Mouse (Mus musculus): ENCODE results near the gene Gm49486.
"Not testable (repeated sequence)": the region's sequence is repeated elsewhere in the genome, so short reads cannot be mapped to it uniquely, and the experiment has no call there.

Gm49486 gene

GRCm38 (mm10) chr15:79225780-79226179, 3.4 kb upstream of the Gm49486 start:
- DNase-seq (ENCODE audit: low spot score in 2 of 2) = not testable (repeated sequence)

- no peak for DNase-seq (ENCODE audit: low spot score in 2 of 2)
Observed at GRCm38 (mm10) chr15:79235268-79235667, 6.1 kb downstream of the Gm49486 start.

DNA sequence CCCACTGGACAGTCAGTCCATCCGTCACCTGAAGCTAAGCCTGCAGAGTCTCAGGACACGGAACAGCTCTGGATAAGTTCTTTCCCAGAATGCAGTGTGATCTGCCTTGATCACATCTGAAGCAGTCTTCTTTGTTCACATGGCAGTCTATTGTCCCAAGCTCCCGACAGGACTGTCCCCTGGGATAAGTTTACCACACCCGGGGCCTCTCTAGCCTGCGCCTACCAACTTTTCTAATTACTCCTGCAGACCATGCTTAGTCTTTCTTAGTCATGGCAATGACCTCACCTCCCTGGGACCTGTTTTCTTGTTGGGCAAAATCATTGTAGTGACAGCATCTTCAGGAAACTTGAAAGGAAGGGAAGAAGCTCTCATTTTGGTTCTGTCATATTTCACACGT, 8.8 kb downstream of the Gm49486 start:
- DNase-seq (ENCODE audit: low spot score in 2 of 2) = no peak

DNA sequence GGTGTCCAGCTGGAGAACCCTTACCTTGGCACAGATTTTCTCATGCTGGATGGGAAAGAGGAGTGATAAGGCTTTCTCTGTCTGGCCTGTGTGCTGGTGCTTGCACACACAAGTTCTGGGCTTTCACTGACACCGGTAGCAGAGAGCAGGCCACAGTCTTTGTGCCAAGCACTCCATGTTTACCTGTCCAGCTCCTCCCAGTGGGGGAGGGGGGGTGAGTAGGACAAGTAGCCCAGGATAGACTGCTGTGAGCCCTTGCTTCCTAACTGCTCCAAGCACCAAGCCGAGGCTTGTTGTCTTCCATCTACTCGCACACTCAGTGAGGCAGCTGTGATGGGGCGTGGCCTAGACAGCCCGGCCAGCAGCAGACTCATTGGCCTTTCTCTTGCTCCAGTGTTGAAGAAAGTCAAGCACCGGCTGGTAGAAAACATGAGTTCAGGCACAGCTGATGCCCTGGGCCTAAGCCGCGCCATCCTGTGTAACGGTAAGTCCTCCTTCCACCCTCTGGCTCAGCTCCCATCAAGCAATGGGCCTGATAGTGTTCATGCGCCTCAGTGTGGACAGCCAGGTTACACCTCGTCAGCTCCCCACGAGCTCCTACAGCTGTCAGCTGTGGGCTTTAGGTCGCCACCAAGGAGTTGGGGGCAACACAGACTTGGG, 13.5 kb downstream of the Gm49486 start:
- DNase-seq (ENCODE audit: low spot score in 2 of 2) = no peak

- peak; percentile 90 for DNase-seq (ENCODE audit: low spot score in 2 of 2)
Observed at GRCm38 (mm10) chr15:79243234-79244042, 14.2 kb downstream of the Gm49486 start.

DNA sequence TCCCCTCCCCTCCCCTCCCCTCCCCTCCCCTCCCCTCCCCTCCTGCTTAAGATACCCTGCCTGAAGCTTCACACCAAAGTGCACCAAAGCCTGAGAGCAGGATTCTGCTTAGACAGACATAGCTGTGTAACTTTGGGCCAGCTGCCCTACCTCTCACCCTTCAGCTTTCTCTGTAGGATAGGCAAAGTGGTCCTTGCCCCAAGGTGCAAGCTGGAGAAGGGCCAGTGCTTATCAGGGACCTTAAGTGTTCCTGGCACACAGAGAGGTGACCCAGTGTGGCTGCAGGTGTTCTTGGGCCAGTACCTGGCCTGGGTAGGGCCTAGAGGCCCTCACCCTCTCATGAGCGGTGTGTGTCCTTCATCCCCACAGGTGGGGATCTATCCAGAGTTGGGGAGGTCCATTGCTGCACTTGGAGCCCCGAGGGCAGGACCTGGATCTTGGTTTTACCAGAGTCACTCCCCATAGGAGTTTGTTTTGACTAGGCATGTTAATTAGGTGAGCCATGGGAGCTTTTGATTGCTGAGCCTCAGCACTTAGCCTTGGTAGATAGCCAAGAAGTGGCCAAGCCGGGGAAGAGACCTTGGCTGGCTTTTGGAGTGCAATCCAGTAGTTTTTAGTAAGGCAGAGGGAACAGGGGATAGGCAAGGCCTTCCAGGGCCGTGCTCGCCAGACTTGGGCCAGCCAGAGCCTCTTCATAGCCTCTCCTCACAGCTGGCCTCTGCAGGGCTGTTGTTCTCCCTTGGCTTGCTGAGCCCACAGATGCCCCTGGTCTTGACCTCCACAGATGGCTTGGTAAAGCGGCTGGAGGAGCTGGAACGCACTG, 15.1 kb downstream of the Gm49486 start:
- no peak for DNase-seq (ENCODE audit: low spot score in 2 of 2)

DNA sequence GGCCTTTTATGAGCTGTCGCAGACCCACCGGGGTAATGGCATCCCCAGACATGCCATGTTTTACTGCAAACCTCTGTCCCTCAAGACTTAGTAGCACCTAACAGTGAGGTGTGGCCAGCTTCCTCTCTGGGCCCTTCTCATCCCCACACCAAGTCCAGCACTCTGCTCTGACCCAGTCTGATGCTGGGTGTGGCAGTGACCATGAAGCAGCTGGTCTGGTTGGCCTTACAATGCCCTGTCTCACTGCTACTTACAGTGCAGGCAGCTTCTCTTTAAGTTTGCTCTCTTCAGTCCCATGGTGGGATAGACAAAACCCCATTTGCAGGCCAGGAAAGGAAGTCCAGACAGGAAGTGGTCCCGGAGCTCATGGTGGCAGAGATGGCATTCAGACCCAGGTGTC, 16.1 kb downstream of the Gm49486 start:
- DNase-seq (ENCODE audit: low spot score in 2 of 2) = no peak

DNA sequence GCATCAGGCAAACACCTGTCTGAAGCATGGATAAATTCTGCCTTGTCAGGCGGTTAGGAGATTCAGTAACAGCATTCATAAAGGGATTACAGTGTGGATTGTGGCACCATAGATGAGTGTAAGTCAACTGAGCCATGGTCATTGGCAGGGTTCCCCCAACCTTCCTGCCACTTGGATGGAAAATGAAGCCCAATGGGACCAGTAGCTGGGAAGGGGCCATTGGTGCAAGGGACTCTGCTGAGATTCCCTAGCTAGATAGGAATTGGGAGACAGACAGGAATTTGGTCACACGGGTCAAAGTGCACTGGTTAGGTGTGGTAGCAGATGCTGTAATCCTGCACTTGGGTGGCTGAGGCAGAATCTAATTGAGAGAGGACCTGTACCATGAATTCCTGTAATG, 21.0 kb downstream of the Gm49486 start:
- DNase-seq (ENCODE audit: low spot score in 2 of 2) = no peak

DNA sequence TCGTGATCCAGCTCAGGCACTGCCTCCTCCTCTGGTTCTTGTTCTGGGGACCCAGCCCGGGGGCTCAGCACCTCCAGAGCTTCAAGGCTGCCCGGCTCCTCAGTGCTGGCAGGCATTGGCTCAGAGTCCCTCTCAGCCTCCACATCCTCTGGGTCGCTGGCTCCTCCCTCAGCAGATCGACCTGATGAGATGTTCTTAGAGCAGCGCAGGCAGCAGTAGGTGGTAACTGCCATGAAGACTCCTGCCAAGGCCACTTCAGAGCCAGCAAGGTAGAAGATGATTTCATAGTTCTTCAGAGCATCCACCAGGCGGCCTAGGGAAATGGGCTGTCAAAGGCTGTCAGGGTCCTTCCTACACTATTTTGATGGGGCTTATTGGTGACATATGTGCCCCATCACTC, 22.0 kb downstream of the Gm49486 start:
- no peak for DNase-seq (ENCODE audit: low spot score in 2 of 2)

DNA sequence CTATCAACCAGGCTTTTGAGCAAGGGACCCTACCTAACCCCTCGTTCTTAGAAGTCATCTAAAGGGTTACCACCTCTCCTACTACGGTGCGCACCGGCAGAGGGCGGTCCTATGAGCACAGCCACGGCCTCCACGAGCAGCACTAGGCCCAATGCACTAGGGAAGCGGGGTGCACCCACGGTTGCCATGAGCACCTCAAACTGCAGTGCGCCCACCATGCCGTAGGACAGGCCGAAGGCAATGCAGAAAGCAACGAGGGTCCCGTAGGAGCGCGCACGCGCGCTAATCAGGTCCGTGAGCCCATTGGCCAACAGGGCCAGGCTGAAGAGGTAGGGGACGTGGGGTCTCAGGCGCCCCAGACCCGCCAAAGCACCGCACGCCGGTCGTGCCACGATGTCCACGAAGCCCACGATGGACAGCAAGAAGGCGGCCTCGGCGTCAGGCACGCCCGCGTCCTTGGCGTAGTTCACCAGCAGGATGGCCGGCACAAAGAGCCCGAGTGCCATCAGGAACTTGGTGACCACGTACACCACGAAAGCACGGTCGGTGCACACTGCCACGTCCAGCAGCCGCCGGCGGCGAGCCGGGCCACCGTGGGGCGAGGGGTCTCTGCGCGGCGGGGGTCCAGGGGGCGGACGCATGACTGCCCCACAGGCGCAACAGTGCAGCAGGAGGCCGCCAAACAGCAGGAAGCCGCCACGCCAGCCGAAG, 22.7 kb downstream of the Gm49486 start:
- DNase-seq (ENCODE audit: low spot score in 2 of 2) = peak in 1 of 2 experiments; percentile 52

GRCm38 (mm10) chr15:79252580-79252979, 23.4 kb downstream of the Gm49486 start:
- no peak for DNase-seq (ENCODE audit: low spot score in 2 of 2)

DNA sequence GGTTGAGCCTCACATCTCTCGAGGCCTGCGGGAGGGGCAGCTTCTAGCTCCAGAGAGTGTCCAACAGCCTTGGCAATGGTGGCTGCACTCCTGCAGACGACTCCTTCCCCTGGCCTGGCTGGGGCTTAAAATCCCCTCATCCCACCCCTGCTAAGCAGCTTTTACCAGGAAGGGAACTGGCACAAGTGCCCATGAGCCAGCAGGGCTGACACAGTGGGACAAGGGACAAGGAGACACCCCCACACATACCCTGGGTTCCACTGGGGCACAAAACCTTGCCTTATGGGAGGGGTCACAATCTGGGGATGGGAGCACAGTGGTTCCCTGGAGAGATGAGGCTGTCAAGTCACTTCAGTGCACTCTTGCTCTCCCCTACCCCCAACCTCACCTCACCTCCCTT, 25.5 kb downstream of the Gm49486 start, which contains the start of gene Slc16a8:
Slc16a8 (minus strand) TSS at position 101 of the 400 bp plus-strand sequence.
- DNase-seq (ENCODE audit: low spot score in 2 of 2) = no peak

DNA sequence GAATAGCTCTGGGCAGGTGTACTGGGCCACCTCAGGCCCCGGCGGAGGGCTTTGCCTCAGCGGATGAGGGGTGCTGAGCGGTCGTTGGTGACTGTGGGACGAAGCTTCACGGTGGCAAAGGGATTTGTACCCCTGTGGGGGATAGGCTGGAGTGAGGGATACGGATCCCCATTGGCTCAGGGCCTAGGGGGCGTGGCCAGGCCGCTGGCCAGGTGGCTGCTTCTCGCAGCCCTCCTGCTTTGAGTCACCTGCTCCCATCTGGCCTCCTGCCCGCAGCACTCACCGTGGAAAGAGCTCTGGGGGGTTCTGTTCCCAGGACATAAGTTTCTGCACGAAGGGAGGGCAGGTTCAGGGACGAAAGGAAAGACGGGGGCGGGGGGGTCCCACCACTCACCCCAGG, 29.3 kb downstream of the Gm49486 start:
- no peak for DNase-seq (ENCODE audit: low spot score in 2 of 2)

GRCm38 (mm10) chr15:79261095-79261725, 32.0 kb downstream of the Gm49486 start:
- DNase-seq (ENCODE audit: low spot score in 2 of 2) = peak; percentile 25 to 51

DNA sequence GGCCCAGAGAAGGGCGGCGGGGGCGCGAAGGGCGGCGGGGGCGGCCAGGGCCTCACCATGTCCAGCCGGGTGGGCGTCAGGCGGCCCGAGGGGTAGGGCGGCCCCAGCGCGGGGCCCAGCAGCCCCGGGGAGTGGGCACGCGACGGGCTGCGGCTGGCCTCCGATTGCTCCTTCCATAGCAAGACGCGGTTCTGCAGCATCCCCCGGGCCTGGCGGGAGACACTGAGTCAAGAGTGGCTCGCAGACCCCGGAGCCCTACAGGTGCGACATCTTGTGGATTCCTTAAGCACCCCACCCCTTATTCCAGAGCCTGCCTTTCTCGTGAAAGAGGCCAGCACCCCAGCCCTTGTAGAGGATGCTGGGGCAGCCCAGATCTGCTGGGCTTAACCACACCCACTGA, 32.6 kb downstream of the Gm49486 start:
- no peak for DNase-seq (ENCODE audit: low spot score in 2 of 2)

DNA sequence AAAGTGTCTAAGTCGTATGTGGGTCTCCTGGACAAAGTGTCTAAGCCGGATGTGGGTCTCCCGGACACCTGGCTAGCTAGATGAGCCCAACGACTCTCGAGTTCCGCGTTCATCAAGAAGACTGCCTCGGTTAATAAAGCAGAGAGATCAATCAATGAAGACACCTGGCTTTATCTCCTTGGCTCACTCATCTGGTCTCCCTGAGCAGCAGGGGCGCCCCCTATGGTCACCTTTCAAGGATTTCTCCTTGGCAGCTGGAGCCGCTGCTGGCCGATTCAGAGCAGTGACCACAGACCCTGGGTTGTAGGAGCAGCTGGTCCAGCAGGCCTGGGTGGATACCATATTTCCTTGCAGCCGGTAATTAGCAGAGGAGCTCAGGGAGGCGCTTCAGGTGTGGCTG, 33.2 kb downstream of the Gm49486 start:
- no peak for DNase-seq (ENCODE audit: low spot score in 2 of 2)

DNA sequence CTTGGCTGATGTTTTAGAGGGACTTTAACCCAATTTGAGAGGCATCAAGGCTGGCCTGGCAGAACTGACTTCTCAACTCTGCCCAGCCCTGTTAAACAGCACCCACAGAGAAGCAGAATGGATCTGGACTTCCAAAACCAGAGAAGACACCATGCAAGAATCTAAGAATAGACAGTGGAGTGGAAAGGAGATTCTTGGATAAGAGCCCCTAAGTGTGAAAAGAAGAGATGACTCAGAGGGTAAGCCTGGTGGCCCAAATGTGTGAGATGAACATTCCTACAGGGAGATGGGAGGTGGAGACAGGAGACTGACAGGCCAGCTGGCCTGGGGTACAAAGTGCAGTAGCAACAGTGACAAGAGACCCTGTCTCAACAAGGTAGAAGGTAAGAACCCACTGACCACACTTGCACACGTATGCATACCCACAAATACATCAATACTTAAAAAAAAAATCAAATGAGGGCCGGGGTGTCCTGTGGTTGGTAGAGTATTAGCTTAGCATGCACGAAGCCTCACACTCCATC, 33.7 kb downstream of the Gm49486 start:
- no peak for DNase-seq (ENCODE audit: low spot score in 2 of 2)

GRCm38 (mm10) chr15:79263726-79264125, 34.5 kb downstream of the Gm49486 start:
- DNase-seq (ENCODE audit: low spot score in 2 of 2) = no peak

- DNase-seq (ENCODE audit: low spot score in 2 of 2) = no peak
Observed at GRCm38 (mm10) chr15:79265384-79265783, 36.2 kb downstream of the Gm49486 start.

DNA sequence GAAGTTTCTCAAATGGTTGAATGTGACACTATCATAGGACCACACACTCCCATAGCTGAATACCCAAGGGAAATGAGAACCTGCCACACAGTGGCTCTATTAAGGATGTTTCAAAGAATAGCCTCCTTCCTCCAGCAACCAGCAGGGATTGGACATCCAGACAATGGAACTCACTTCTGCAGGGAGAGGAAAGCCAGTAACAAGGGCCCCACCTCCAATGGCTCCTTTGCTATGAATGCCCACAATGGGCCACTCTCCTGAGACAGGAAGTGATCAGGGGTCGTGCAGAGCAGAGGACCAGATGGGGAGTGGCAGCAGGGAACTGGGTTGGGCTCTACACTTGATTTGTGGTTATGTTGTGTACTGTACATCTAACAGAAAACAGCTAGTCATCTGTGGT, 39.3 kb downstream of the Gm49486 start:
- no peak for DNase-seq (ENCODE audit: low spot score in 2 of 2)
